Mouse (Mus musculus) olfactory bulb, adult 2 months (tissue): ENCODE measurements around the gene Nts. TPM values are rescaled to one million over a fixed set of nuclear protein-coding genes. Genes with fewer than 3 reads are reported as not detected.
"Not testable (repeated sequence)": the region's sequence is repeated elsewhere in the genome, so short reads cannot be mapped to it uniquely, and the experiment has no call there.

ENCODE experiments used
- H3K27ac ChIP-seq: fragments of 200-500 bp; 2 replicates; pipeline ENCODE4 v1.5.1; 2012; ENCODE audit warnings: low read depth, low read length; ENCODE audit not compliant: insufficient read depth
- H3K4me1 ChIP-seq: fragments of 200-500 bp; 2 replicates; pipeline ENCODE4 v1.6.1; 2012; ENCODE audit warnings: low read length; ENCODE audit not compliant: control insufficient read depth, insufficient read depth
- H3K4me3 ChIP-seq: fragments of 200-500 bp; 2 replicates; pipeline ENCODE4 v1.5.1; 2012; ENCODE audit warnings: mild to moderate bottlenecking, low read depth, low read length, moderate library complexity; ENCODE audit not compliant: insufficient read depth
- CTCF ChIP-seq: fragments of 200-500 bp; IDR thresholded peaks from 2 replicates; pipeline ENCODE4 v1.5.1; 2012; ENCODE audit warnings: low read depth, mild to moderate bottlenecking, low read length, moderate library complexity; ENCODE audit not compliant: insufficient read depth
- POLR2A ChIP-seq: fragments of 200-500 bp; IDR thresholded peaks from 2 replicates; pipeline ENCODE4 v1.6.1; 2012; ENCODE audit warnings: mild to moderate bottlenecking, low read depth, low read length, moderate library complexity; ENCODE audit not compliant: insufficient read depth
- WGBS: fragments of 180-500 bp; shearing (Covaris S2); methylation state at CpG from one replicate; pipeline ENCODE4 v1.1.7; 2018; 5-methylcytosine and 5-hydroxymethylcytosine counted together
- polyA plus RNA-seq: library from polyadenylated mRNA; stranded (reverse); fragments of >200 nt; gene quantifications from 2 replicates; pipeline ENCODE4 v1.2.4, GENCODE M21; 2012; ENCODE audit warnings: low replicate concordance; ENCODE audit not compliant: missing spikeins, insufficient read depth, insufficient read length

The Nts gene
- polyA plus RNA-seq, 1 experiment = not detected

- Histone ChIP-seq H3K4me1 (no peaks in the 10 kb centered on the region), H3K27ac (no peak overlapping the region), H3K4me3 (no peak overlapping the region)
- TF ChIP-seq POLR2A (no peak), CTCF (no peak)
- 6% methylated on average over 7 of the region's 7 CpGs for WGBS
Measured at GRCm38 (mm10) chr10:102449449-102449848, 40.8 kb downstream of the Nts start.

- WGBS = 23% methylated on average over 2 of the region's 2 CpGs
- Histone ChIP-seq H3K4me3 (no peak overlapping the region), H3K4me1 (no peaks in the 10 kb centered on the region), H3K27ac (no peak overlapping the region)
- TF ChIP-seq POLR2A = no peak
Measured at GRCm38 (mm10) chr10:102444912-102445556, 45.3 kb downstream of the Nts start.

GRCm38 (mm10) chr10:102435467-102435866 is 54.8 kb downstream of the Nts start:
- not testable (repeated sequence) for H3K4me1 ChIP-seq, H3K4me3 ChIP-seq, H3K27ac ChIP-seq
- WGBS = 39% methylated on average over 6 of the region's 6 CpGs

- H3K4me3 ChIP-seq, H3K27ac ChIP-seq, H3K4me1 ChIP-seq: not testable (repeated sequence)
- 2% methylated on average over 7 of the region's 7 CpGs for WGBS
Measured at GRCm38 (mm10) chr10:102435048-102435447, 55.2 kb downstream of the Nts start.

Other genes starting within 250 kb of the Nts start
- gene Rassf9, start 21.7 kb upstream of the Nts start, polyA plus RNA-seq = not detected in 2 replicates